Mouse (Mus musculus) midbrain, postnatal 0 days (tissue): ENCODE measurements around the gene Elp5. TPM values are rescaled to one million over a fixed set of nuclear protein-coding genes. Genes with fewer than 3 reads are reported as not detected.

Experiments used
- ATAC-seq: fragments of 200-750 bp; cut with Nextera tagmentation; 2 replicates; pipeline ENCODE4 v1.8.0; 2017; ENCODE audit warnings: moderate number of reproducible peaks, mild to moderate bottlenecking, moderate TSS enrichment, moderate library complexity; ENCODE audit not compliant: low FRiP score
- DNase-seq: peaks from one replicate; pipeline ENCODE4 v3.0.0-alpha.2; 2015; ENCODE audit warnings: low spot score
- H3K27ac ChIP-seq: fragments of 300-500 bp; sonication (generic); 2 replicates; pipeline ENCODE4 v1.5.1; 2014; ENCODE audit warnings: low read depth, mild to moderate bottlenecking, low read length, mixed read lengths
- H3K27me3 ChIP-seq: fragments of 300-500 bp; sonication (generic); 2 replicates; pipeline ENCODE4 v1.6.1; 2014; ENCODE audit warnings: low read length, control low read depth, mixed read lengths; ENCODE audit not compliant: insufficient read depth
- H3K36me3 ChIP-seq: fragments of 300-500 bp; sonication (generic); 2 replicates; pipeline ENCODE4 v1.6.1; 2014; ENCODE audit warnings: low read length, control low read depth, mixed read lengths; ENCODE audit not compliant: insufficient read depth
- H3K4me1 ChIP-seq: fragments of 300-500 bp; sonication (generic); 2 replicates; pipeline ENCODE4 v1.6.1; 2014; ENCODE audit warnings: mild to moderate bottlenecking, control low read depth, antibody characterized with exemption, low read length, mixed read lengths; ENCODE audit not compliant: insufficient read depth
- H3K4me2 ChIP-seq: fragments of 300-500 bp; sonication (generic); 2 replicates; pipeline ENCODE4 v1.6.1; 2014; ENCODE audit warnings: low read depth, mild to moderate bottlenecking, low read length, mixed read lengths; ENCODE audit not compliant: poor library complexity, severe bottlenecking
- H3K4me3 ChIP-seq: fragments of 300-500 bp; sonication (generic); 2 replicates; pipeline ENCODE4 v1.5.1; 2014; ENCODE audit warnings: low read depth, mild to moderate bottlenecking, low read length, moderate library complexity
- H3K9ac ChIP-seq: fragments of 300-500 bp; sonication (generic); replicated peaks from 2 replicates; pipeline ENCODE4 v1.6.1; 2014; ENCODE audit warnings: mild to moderate bottlenecking, low read length, moderate library complexity, mixed read lengths; ENCODE audit not compliant: poor library complexity, severe bottlenecking
- H3K9me3 ChIP-seq: fragments of 300-500 bp; sonication (generic); 2 replicates; pipeline ENCODE4 v1.6.1; 2016; ENCODE audit warnings: low read length, control low read depth
- CTCF ChIP-seq: IDR thresholded peaks from 2 replicates; pipeline ENCODE4 v1.5.1; 2016; ENCODE audit warnings: antibody characterized with exemption, mild to moderate bottlenecking
- WGBS: fragments of 180-500 bp; shearing (Covaris S2); extraction: QIAGEN DNeasy Blood & Tissue Kit; methylation state at CpG from one replicate; pipeline ENCODE4 v1.1.7; 2014; 5-methylcytosine and 5-hydroxymethylcytosine counted together
- polyA plus RNA-seq: library from polyadenylated mRNA; unstranded; fragments of >200 nt; fragmentation: Nextera tagmentation; extraction: Ambion mirVana; gene quantifications from 2 replicates; pipeline ENCODE4 v1.2.1, GENCODE M21; 2015
- total RNA-seq: library from RNA; depleted of rRNA; stranded (reverse); fragments of >200 nt; gene quantifications from 2 replicates; pipeline ENCODE4 v1.2.3, GENCODE M21; 2014

Elp5 gene
- total and polyA plus RNA-seq, 2 experiments from 2014 or later: 157 to 171 TPM

- Histone ChIP-seq H3K4me1 (no peaks in the 10 kb centered on the region), H3K9me3 (no peaks in the 10 kb centered on the region), H3K4me3 (no peak overlapping the region), H3K4me2 (no peak overlapping the region), H3K27ac (no peak overlapping the region), H3K9ac (no peak overlapping the region), H3K36me3 (no peaks in the 10 kb centered on the region), H3K27me3 (0 out of 2 replicates have a peak, but pooled peaks cover 7% of the 10 kb centered on the region)
- WGBS: 70% methylated on average over 10 of the region's 11 CpGs
- ATAC-seq: no peak
- no peak for DNase-seq
- TF ChIP-seq CTCF: no peak
These were observed 28.9 kb downstream of the Elp5 start for GRCm38 (mm10) chr11:69953267-69953915.

- no peak; the same call in 1 of the 2 replicates for TF ChIP-seq CTCF
- 39% methylated on average over 1 of the region's 1 CpGs for WGBS
- Histone ChIP-seq H3K4me3 (no peak overlapping the region), H3K27ac (no peak overlapping the region), H3K4me1 (no peaks in the 10 kb centered on the region), H3K9me3 (no peaks in the 10 kb centered on the region), H3K27me3 (peaks cover 13% of the 10 kb centered on the region; the same call in 1 of the 2 replicates), H3K36me3 (no peaks in the 10 kb centered on the region), H3K9ac (no peak overlapping the region), H3K4me2 (no peak overlapping the region)
- DNase-seq (no peak), ATAC-seq (no peak)
These were observed 30.0 kb downstream of the Elp5 start for GRCm38 (mm10) chr11:69952274-69952673.

- Histone ChIP-seq H3K9me3 (no peaks in the 10 kb centered on the region), H3K36me3 (no peaks in the 10 kb centered on the region), H3K27ac (no peak overlapping the region), H3K4me3 (no peak overlapping the region), H3K4me2 (no peak overlapping the region), H3K9ac (no peak overlapping the region), H3K27me3 (peaks cover 15% of the 10 kb centered on the region; the same call in 1 of the 2 replicates), H3K4me1 (no peaks in the 10 kb centered on the region)
- no peak for ATAC-seq
- DNase-seq: no peak
- no peak for TF ChIP-seq CTCF
- WGBS: 45% methylated on average over 4 of the region's 4 CpGs
These were observed 31.4 kb downstream of the Elp5 start for GRCm38 (mm10) chr11:69950807-69951459.

GRCm38 (mm10) chr11:69948763-69949150 is 33.6 kb downstream of the Elp5 start:
- Histone ChIP-seq H3K9ac (no peak overlapping the region), H3K9me3 (no peaks in the 10 kb centered on the region), H3K4me1 (no peaks in the 10 kb centered on the region), H3K27me3 (peaks cover 15% of the 10 kb centered on the region; the same call in 1 of the 2 replicates), H3K4me3 (peak overlapping the region; percentile 34; the same call in 1 of the 2 replicates), H3K4me2 (peak overlapping the region; percentile 49), H3K36me3 (no peaks in the 10 kb centered on the region), H3K27ac (no peak overlapping the region)
- under 1% methylated on average over 14 of the region's 14 CpGs for WGBS
- ATAC-seq (peak; percentile 62), DNase-seq (peak; percentile 83)
- TF ChIP-seq CTCF: peak; percentile 85

GRCm38 (mm10) chr11:69948066-69948762 is 34.1 kb downstream of the Elp5 start, which contains the start of gene Slc2a4:
Gene Slc2a4 (minus strand): TSS chr11:69948188.
- Histone ChIP-seq H3K9me3 (no peaks in the 10 kb centered on the region), H3K4me3 (peak within 1 kb of the TSS; percentile 34), H3K27me3 (peaks cover 15% of the 10 kb centered on the region; the same call in 1 of the 2 replicates), H3K4me2 (peak within 1 kb of the TSS; percentile 49), H3K9ac (0 out of 2 replicates have a peak within 1 kb of the TSS, but pooled peaks have one; percentile 13), H3K27ac (no peak within 1 kb of the TSS), H3K36me3 (no peaks in the 10 kb centered on the region), H3K4me1 (no peaks in the 10 kb centered on the region)
- ATAC-seq: peak; percentile 83
- no peak for TF ChIP-seq CTCF
- WGBS: under 1% methylated on average over 34 of the region's 34 CpGs
- peak; percentile 89 for DNase-seq
